Mouse (Mus musculus) stomach, postnatal 0 days (tissue): ENCODE measurements at regions not wholly inside any gene's neighbourhood (a gene's known extent, or its start where the extent isn't known, plus 50 kb on each side); places are given as distances from the start of the nearest gene placed in this dataset.

Experiments used
- ATAC-seq: fragments of 200-750 bp; cut with Nextera tagmentation; 2 replicates; pipeline ENCODE4 v1.8.0; 2017; ENCODE audit not compliant: low FRiP score, low TSS enrichment
- DNase-seq: peaks from one replicate; pipeline ENCODE4 v3.0.0-alpha.2; 2016; ENCODE audit warnings: low spot score
- H3K27ac ChIP-seq: fragments of 300-500 bp; sonication (generic); replicated peaks from 2 replicates; pipeline ENCODE4 v1.5.1; 2014; ENCODE audit warnings: mild to moderate bottlenecking, control low read depth
- H3K27me3 ChIP-seq: fragments of 300-500 bp; sonication (generic); 2 replicates; pipeline ENCODE4 v1.6.1; 2014; ENCODE audit warnings: low read length; ENCODE audit not compliant: control insufficient read depth, insufficient read depth
- H3K36me3 ChIP-seq: fragments of 300-500 bp; sonication (generic); 2 replicates; pipeline ENCODE4 v1.6.1; 2014; ENCODE audit warnings: low read length, mixed read lengths; ENCODE audit not compliant: control insufficient read depth, insufficient read depth
- H3K4me1 ChIP-seq: fragments of 300-500 bp; sonication (generic); replicated peaks from 2 replicates; pipeline ENCODE4 v1.6.1; 2014; ENCODE audit warnings: antibody characterized with exemption; ENCODE audit not compliant: control insufficient read depth, insufficient read depth
- H3K4me2 ChIP-seq: fragments of 300-500 bp; sonication (generic); replicated peaks from 2 replicates; pipeline ENCODE4 v1.6.1; 2014; ENCODE audit warnings: low read depth, mild to moderate bottlenecking, control low read depth, moderate library complexity
- H3K4me3 ChIP-seq: fragments of 300-500 bp; sonication (generic); 2 replicates; pipeline ENCODE4 v1.5.1; 2014; ENCODE audit warnings: low read depth, low read length, control low read depth
- H3K9ac ChIP-seq: fragments of 300-500 bp; sonication (generic); 2 replicates; pipeline ENCODE4 v1.6.1; 2014; ENCODE audit warnings: mild to moderate bottlenecking, low read length, control low read depth, mixed read lengths
- H3K9me3 ChIP-seq: fragments of 300-500 bp; sonication (generic); 2 replicates; pipeline ENCODE4 v1.6.1; 2016; ENCODE audit warnings: low read length; ENCODE audit not compliant: control insufficient read depth
- CTCF ChIP-seq: IDR thresholded peaks from 2 replicates; pipeline ENCODE4 v1.5.1; 2016; ENCODE audit warnings: antibody characterized with exemption, low read depth, mild to moderate bottlenecking, moderate library complexity
- EP300 ChIP-seq: optimal IDR thresholded peaks from 2 replicates; pipeline ENCODE3; 2016; ENCODE audit warnings: antibody characterized with exemption
- WGBS: fragments of 180-500 bp; shearing (Covaris S2); extraction: QIAGEN DNeasy Blood & Tissue Kit; methylation state at CpG from one replicate; pipeline ENCODE4 v1.1.7; 2014; 5-methylcytosine and 5-hydroxymethylcytosine counted together

- H3K9me3 ChIP-seq = no peaks in the 10 kb centered on the region
- no peak overlapping the region for H3K4me2 ChIP-seq
- no peaks in the 10 kb centered on the region for H3K36me3 ChIP-seq
- peaks cover 3% of the 10 kb centered on the region; the same call in 1 of the 2 replicates for H3K4me1 ChIP-seq
- 47% methylated on average over 3 of the region's 3 CpGs for WGBS
- H3K27me3 ChIP-seq = no peaks in the 10 kb centered on the region
- H3K9ac ChIP-seq = no peak overlapping the region
- TF ChIP-seq EP300 = no peak
- TF ChIP-seq CTCF = no peak
- no peak for ATAC-seq
- H3K4me3 ChIP-seq = no peak overlapping the region
- no peak for DNase-seq
- no peak overlapping the region for H3K27ac ChIP-seq
Measured at GRCm38 (mm10) chr13:112187226-112187625, 101.0 kb upstream of the Ankrd55 start.

GRCm38 (mm10) chr13:112188313-112188712, 99.9 kb upstream of the Ankrd55 start:
- no peaks in the 10 kb centered on the region for H3K9me3 ChIP-seq
- WGBS = 36% methylated on average over 7 of the region's 7 CpGs
- no peaks in the 10 kb centered on the region for H3K36me3 ChIP-seq
- H3K4me3 ChIP-seq = no peak overlapping the region
- H3K9ac ChIP-seq = no peak overlapping the region
- no peak for TF ChIP-seq EP300
- no peak for TF ChIP-seq CTCF
- peak; percentile 57 for DNase-seq
- no peaks in the 10 kb centered on the region for H3K27me3 ChIP-seq
- peaks cover 3% of the 10 kb centered on the region; the same call in 1 of the 2 replicates for H3K4me1 ChIP-seq
- H3K27ac ChIP-seq = no peak overlapping the region
- no peak overlapping the region for H3K4me2 ChIP-seq
- ATAC-seq = no peak

- Histone ChIP-seq H3K4me1 (peaks cover 3% of the 10 kb centered on the region; the same call in 1 of the 2 replicates), H3K36me3 (no peaks in the 10 kb centered on the region), H3K9me3 (no peaks in the 10 kb centered on the region), H3K4me2 (no peak overlapping the region), H3K27ac (no peak overlapping the region), H3K4me3 (no peak overlapping the region), H3K27me3 (no peaks in the 10 kb centered on the region), H3K9ac (no peak overlapping the region)
- 70% methylated on average over 18 of the region's 18 CpGs for WGBS
- DNase-seq (no peak), ATAC-seq (no peak; the same call in 1 of the 2 replicates)
- TF ChIP-seq EP300 (no peak), CTCF (no peak)
Measured at GRCm38 (mm10) chr13:112188741-112189476, 99.3 kb upstream of the Ankrd55 start.

- no peak for ATAC-seq
- no peak overlapping the region for H3K4me2 ChIP-seq
Measured at GRCm38 (mm10) chr13:112189605-112190004, 98.6 kb upstream of the Ankrd55 start.

GRCm38 (mm10) chr13:112192192-112192905, 95.9 kb upstream of the Ankrd55 start:
- no peak for TF ChIP-seq EP300
- TF ChIP-seq CTCF = no peak
- Histone ChIP-seq H3K4me1 (peaks cover 3% of the 10 kb centered on the region; the same call in 1 of the 2 replicates), H3K9me3 (no peaks in the 10 kb centered on the region), H3K27ac (no peak overlapping the region), H3K4me3 (no peak overlapping the region), H3K36me3 (no peaks in the 10 kb centered on the region), H3K27me3 (no peaks in the 10 kb centered on the region), H3K9ac (no peak overlapping the region), H3K4me2 (no peak overlapping the region)
- DNase-seq (peak; percentile 58), ATAC-seq (peak; percentile 89)
- WGBS = 30% methylated on average over 9 of the region's 9 CpGs

More at GRCm38 (mm10) chr13:112189605-112190004, 98.6 kb upstream of the Ankrd55 start:
- TF ChIP-seq CTCF (no peak), EP300 (no peak)
- WGBS = 38% methylated on average over 5 of the region's 5 CpGs
- no peak overlapping the region for H3K27ac ChIP-seq
- H3K4me1 ChIP-seq = peaks cover 3% of the 10 kb centered on the region; the same call in 1 of the 2 replicates
- DNase-seq = no peak
- no peak overlapping the region for H3K4me3 ChIP-seq
- no peak overlapping the region for H3K9ac ChIP-seq
- no peaks in the 10 kb centered on the region for H3K9me3 ChIP-seq
- no peaks in the 10 kb centered on the region for H3K36me3 ChIP-seq
- no peaks in the 10 kb centered on the region for H3K27me3 ChIP-seq

- no peak overlapping the region for H3K9ac ChIP-seq
- no peaks in the 10 kb centered on the region for H3K27me3 ChIP-seq
- H3K4me2 ChIP-seq = no peak overlapping the region
- no peaks in the 10 kb centered on the region for H3K36me3 ChIP-seq
- no peak overlapping the region for H3K4me3 ChIP-seq
- no peak for TF ChIP-seq CTCF
- TF ChIP-seq EP300 = no peak
- H3K4me1 ChIP-seq = peaks cover 3% of the 10 kb centered on the region; the same call in 1 of the 2 replicates
- no peak overlapping the region for H3K27ac ChIP-seq
- WGBS = 80% methylated on average over 5 of the region's 5 CpGs
- DNase-seq = no peak
- no peak for ATAC-seq
- no peaks in the 10 kb centered on the region for H3K9me3 ChIP-seq
Measured at GRCm38 (mm10) chr13:112193676-112194075, 94.6 kb upstream of the Ankrd55 start.
